Mouse (Mus musculus): Measurements from ENCODE around the gene Apmap. TPM values are rescaled to one million over a fixed set of nuclear protein-coding genes. Genes with fewer than 3 reads are reported as not detected.

Gene Apmap
- polyA plus RNA-seq, 1 experiment from 2014 or later, result 41.1 TPM

Other genes starting within 250 kb of the Apmap start
- gene 3300002I08Rik, start 245.8 kb downstream of the Apmap start, polyA plus RNA-seq (2015; fragmentation: Nextera tagmentation; extraction: Ambion mirVana), result 4.6 TPM in 2 replicates
- gene Zfp442, start 157.1 kb downstream of the Apmap start, polyA plus RNA-seq (2015; fragmentation: Nextera tagmentation; extraction: Ambion mirVana), result 1.6 and 2.2 TPM in 2 replicates
- gene Zfp345, start 123.5 kb downstream of the Apmap start, polyA plus RNA-seq (2015; fragmentation: Nextera tagmentation; extraction: Ambion mirVana), result 0.28 and 0.30 TPM in 2 replicates
- 11.2 and 12.5 TPM in 2 replicates for gene Cst7, start 38.2 kb downstream of the Apmap start, polyA plus RNA-seq (2015; fragmentation: Nextera tagmentation; extraction: Ambion mirVana)
- 22.0 and 25.3 TPM in 2 replicates for gene Acss1, start 59.9 kb upstream of the Apmap start, polyA plus RNA-seq (2015; fragmentation: Nextera tagmentation; extraction: Ambion mirVana)
- not detected in 2 replicates for gene Vsx1, start 80.8 kb upstream of the Apmap start, polyA plus RNA-seq (2015; fragmentation: Nextera tagmentation; extraction: Ambion mirVana)
- gene Entpd6, start 140.5 kb upstream of the Apmap start, polyA plus RNA-seq (2015; fragmentation: Nextera tagmentation; extraction: Ambion mirVana), result 18.5 and 20.4 TPM in 2 replicates
- gene Pygb, start 178.2 kb upstream of the Apmap start, polyA plus RNA-seq (2015; fragmentation: Nextera tagmentation; extraction: Ambion mirVana), result 46.8 and 48.8 TPM in 2 replicates

Measured in thymus, postnatal 0 days (tissue).